Mouse (Mus musculus) erythroblast, embryonic 14.5 days (primary cell): ENCODE measurements around the gene Rln3.

Experiments
- GATA1 ChIP-seq: IDR thresholded peaks from 2 replicates; pipeline ENCODE4 v1.6.1; 2012; ENCODE audit warnings: low read length, inconsistent platforms, mixed read lengths
- TAL1 ChIP-seq: IDR thresholded peaks from 3 replicates; pipeline ENCODE4 v1.6.1; 2012; ENCODE audit warnings: low read length, inconsistent platforms, mixed read lengths

DNA sequence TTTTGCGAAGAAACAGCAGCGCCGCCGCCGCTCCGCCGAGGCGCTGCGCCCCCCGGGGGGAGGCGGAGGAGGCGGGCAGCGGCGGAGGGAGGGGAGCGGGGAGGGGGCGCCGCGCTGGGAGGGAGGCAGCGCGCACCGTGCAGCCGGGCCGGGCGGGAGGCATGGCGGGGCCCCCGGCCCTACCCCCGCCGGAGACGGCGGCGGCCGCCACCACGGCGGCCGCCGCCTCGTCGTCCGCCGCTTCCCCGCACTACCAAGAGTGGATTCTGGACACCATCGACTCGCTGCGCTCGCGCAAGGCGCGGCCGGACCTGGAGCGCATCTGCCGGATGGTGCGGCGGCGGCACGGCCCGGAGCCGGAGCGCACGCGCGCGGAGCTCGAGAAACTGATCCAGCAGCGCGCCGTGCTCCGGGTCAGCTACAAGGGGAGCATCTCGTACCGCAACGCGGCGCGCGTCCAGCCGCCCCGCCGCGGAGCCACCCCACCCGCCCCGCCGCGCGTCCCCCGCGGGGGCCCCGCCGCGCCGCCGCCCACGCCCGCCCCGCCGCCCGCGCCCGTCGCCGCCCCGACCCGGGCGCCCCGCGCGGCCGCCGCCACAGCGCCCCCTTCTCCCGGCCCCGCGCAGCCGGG, 47.2 kb downstream of the Rln3 start, which contains the start of gene Samd1:
- no peak for TF ChIP-seq TAL1
- TF ChIP-seq GATA1, result no peak
